Mouse (Mus musculus): ENCODE data around the gene Crk.

Gene Crk

GRCm38 (mm10) chr11:75738477-75738821, 59.4 kb downstream of the Crk start:
- DNase-seq (ENCODE audit: low spot score in 2 of 2) = no peak

GRCm38 (mm10) chr11:75740204-75740603, 61.1 kb downstream of the Crk start:
- no peak for DNase-seq (ENCODE audit: low spot score in 2 of 2)

GRCm38 (mm10) chr11:75741615-75742014, 62.6 kb downstream of the Crk start:
- no peak for DNase-seq (ENCODE audit: low spot score in 2 of 2)

DNA sequence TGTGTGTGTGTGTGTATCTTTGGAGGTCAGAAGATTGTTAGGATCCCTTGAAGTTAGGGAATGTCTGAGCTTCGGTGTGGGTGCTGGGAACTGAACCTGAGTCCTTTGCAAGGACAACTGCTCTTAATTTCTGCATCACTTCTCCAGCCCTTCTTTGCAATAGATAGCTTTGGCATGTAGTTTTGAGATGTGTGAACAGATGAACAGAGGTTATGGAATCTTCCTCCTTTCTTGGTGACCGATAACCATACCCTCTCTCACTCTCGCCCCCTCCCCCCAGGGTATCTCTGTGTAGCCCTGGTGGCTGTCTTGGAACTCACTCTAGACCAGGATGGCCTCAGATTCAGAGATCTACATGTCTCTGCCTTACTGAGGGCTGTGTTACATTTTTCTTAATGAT, 65.7 kb downstream of the Crk start:
- DNase-seq (ENCODE audit: low spot score in 2 of 2) = no peak

GRCm38 (mm10) chr11:75750537-75750936, 71.5 kb downstream of the Crk start:
- no peak for DNase-seq (ENCODE audit: low spot score in 2 of 2)

- DNase-seq (ENCODE audit: low spot score in 2 of 2) = no peak
Measured at GRCm38 (mm10) chr11:75751082-75751481, 72.0 kb downstream of the Crk start.
